Mouse (Mus musculus) embryo, embryonic 10 days (tissue): ENCODE data around the gene Dcbld1.
"Not testable (repeated sequence)": the region's sequence is repeated elsewhere in the genome, so short reads cannot be mapped to it uniquely, and the experiment has no call there.

Source experiments
- DNase-seq: peaks from one replicate; pipeline ENCODE4 v3.0.0-alpha.2; 2015; ENCODE audit warnings: low spot score

Gene Dcbld1

GRCm38 (mm10) chr10:52304574-52304973 is 71.2 kb downstream of the Dcbld1 start:
- DNase-seq: no peak

- peak; percentile 20 for DNase-seq
These were observed 75.8 kb downstream of the Dcbld1 start for GRCm38 (mm10) chr10:52309196-52309595.

GRCm38 (mm10) chr10:52319506-52320286 is 86.3 kb downstream of the Dcbld1 start:
- no peak for DNase-seq

GRCm38 (mm10) chr10:52321918-52322317 is 88.5 kb downstream of the Dcbld1 start:
- DNase-seq: no peak

- peak; percentile 11 for DNase-seq
These were observed 97.6 kb downstream of the Dcbld1 start for GRCm38 (mm10) chr10:52331007-52331406.

- DNase-seq: not testable (repeated sequence)
These were observed 109.9 kb downstream of the Dcbld1 start for GRCm38 (mm10) chr10:52343324-52343723.

- peak; percentile 37 for DNase-seq
These were observed 119.8 kb downstream of the Dcbld1 start for GRCm38 (mm10) chr10:52353184-52353583.

- no peak for DNase-seq
These were observed 125.0 kb downstream of the Dcbld1 start, which contains the start of gene Gm26741 for GRCm38 (mm10) chr10:52358467-52358866. TSS of gene Gm26741 (plus strand) at chr10:52358767.

GRCm38 (mm10) chr10:52360241-52360735 is 126.9 kb downstream of the Dcbld1 start:
- DNase-seq: no peak

- DNase-seq: no peak
These were observed 127.6 kb downstream of the Dcbld1 start for GRCm38 (mm10) chr10:52360862-52361609.

GRCm38 (mm10) chr10:52368376-52368775 is 135.0 kb downstream of the Dcbld1 start:
- no peak for DNase-seq
